7 mouse cellular contexts compared by ENCODE assay signal in genomic region chr8:124661781-124662180, GRCm38 (mm10). TPM values are rescaled to one million over a fixed set of nuclear protein-coding genes. Genes with fewer than 3 reads are reported as not detected.
DNase-seq lines count a peak whose midpoint lies in the region; ATAC-seq lines count a peak whose summit lies in the region.

No protein-coding gene starts in this region.

- no peak for ATAC-seq in neural tube, embryonic 11.5 days (ENCODE audit: insufficient read depth, low FRiP score, low TSS enrichment)
- ATAC-seq in forebrain, embryonic 11.5 days (replicated peaks; ENCODE audit: low FRiP score) = no peak
- no peak for ATAC-seq in intestine, embryonic 15.5 days
- no peak for ATAC-seq in midbrain, embryonic 15.5 days (replicated peaks)

- H3K4me1 ChIP-seq in neural tube, embryonic 11.5 days (ENCODE audit: control insufficient read depth, insufficient read depth, low read length) = peaks cover 12% of the 10 kb centered on the region; the same call in 1 of the 2 replicates
- H3K4me1 ChIP-seq in forebrain, embryonic 11.5 days (replicated peaks; ENCODE audit: control insufficient read depth, insufficient read depth, low read length) = peaks cover 5% of the 10 kb centered on the region
- peaks cover 40% of the 10 kb centered on the region for H3K4me1 ChIP-seq in intestine, embryonic 15.5 days (replicated peaks)
- H3K4me1 ChIP-seq in midbrain, embryonic 15.5 days = peaks cover 50% of the 10 kb centered on the region

- no peaks in the 10 kb centered on the region for H3K9me3 ChIP-seq in neural tube, embryonic 11.5 days (ENCODE audit: control insufficient read depth, low read length)
- no peaks in the 10 kb centered on the region for H3K9me3 ChIP-seq in forebrain, embryonic 11.5 days (ENCODE audit: control insufficient read depth, low read length)
- H3K9me3 ChIP-seq in intestine, embryonic 15.5 days = no peaks in the 10 kb centered on the region
- no peaks in the 10 kb centered on the region for H3K9me3 ChIP-seq in midbrain, embryonic 15.5 days

- DNase-seq in neural tube, embryonic 11.5 days (ENCODE audit: low spot score) = no peak
- DNase-seq in neural tube, embryonic 10.5 days (ENCODE audit: extremely low spot score, low spot score) = no peak
- DNase-seq in forebrain, embryonic 11.5 days (ENCODE audit: low spot score) = no peak
- DNase-seq in adrenal gland, postnatal 25 days = no peak
- no peak for DNase-seq in ovary, postnatal 14 days (ENCODE audit: low spot score)

- H3K27ac ChIP-seq in neural tube, embryonic 11.5 days (ENCODE audit: low read depth, low read length) = no peak overlapping the region
- H3K27ac ChIP-seq in forebrain, embryonic 11.5 days (ENCODE audit: low read depth, low read length) = no peak overlapping the region
- no peak overlapping the region for H3K27ac ChIP-seq in intestine, embryonic 15.5 days
- no peak overlapping the region for H3K27ac ChIP-seq in midbrain, embryonic 15.5 days

- WGBS in neural tube, embryonic 11.5 days = 49% methylated on average over 9 of the region's 9 CpGs
- 63% methylated on average over 9 of the region's 9 CpGs for WGBS in forebrain, embryonic 11.5 days
- WGBS in intestine, embryonic 15.5 days = 20% methylated on average over 9 of the region's 9 CpGs
- WGBS in midbrain, embryonic 15.5 days = 57% methylated on average over 9 of the region's 9 CpGs

- H3K9ac ChIP-seq in neural tube, embryonic 11.5 days (ENCODE audit: low read length) = peak overlapping the region; percentile 84
- peak overlapping the region; percentile 89; the same call in 1 of the 2 replicates for H3K9ac ChIP-seq in forebrain, embryonic 11.5 days (ENCODE audit: low read length)
- H3K9ac ChIP-seq in intestine, embryonic 15.5 days = peak overlapping the region; percentile 89
- peak overlapping the region; percentile 92 for H3K9ac ChIP-seq in midbrain, embryonic 15.5 days

- no peaks in the 10 kb centered on the region for H3K36me3 ChIP-seq in neural tube, embryonic 11.5 days (ENCODE audit: control insufficient read depth, insufficient read depth, low read length)
- no peaks in the 10 kb centered on the region for H3K36me3 ChIP-seq in forebrain, embryonic 11.5 days (ENCODE audit: control insufficient read depth, insufficient read depth, low read length)
- no peaks in the 10 kb centered on the region for H3K36me3 ChIP-seq in intestine, embryonic 15.5 days
- H3K36me3 ChIP-seq in midbrain, embryonic 15.5 days (replicated peaks) = no peaks in the 10 kb centered on the region

- H3K4me3 ChIP-seq in neural tube, embryonic 11.5 days (ENCODE audit: low read depth, low read length) = peak overlapping the region; percentile 76
- peak overlapping the region; percentile 79 for H3K4me3 ChIP-seq in forebrain, embryonic 11.5 days (ENCODE audit: low read depth, low read length)
- H3K4me3 ChIP-seq in intestine, embryonic 15.5 days (replicated peaks) = peak overlapping the region; percentile 82
- peak overlapping the region; percentile 97 for H3K4me3 ChIP-seq in midbrain, embryonic 15.5 days

- no peaks in the 10 kb centered on the region for H3K27me3 ChIP-seq in neural tube, embryonic 11.5 days (ENCODE audit: control insufficient read depth, insufficient read depth, low read length)
- H3K27me3 ChIP-seq in forebrain, embryonic 11.5 days (ENCODE audit: control insufficient read depth, insufficient read depth, low read length) = no peaks in the 10 kb centered on the region
- H3K27me3 ChIP-seq in intestine, embryonic 15.5 days (replicated peaks) = no peaks in the 10 kb centered on the region
- H3K27me3 ChIP-seq in midbrain, embryonic 15.5 days (replicated peaks) = no peaks in the 10 kb centered on the region

- H3K4me2 ChIP-seq in neural tube, embryonic 11.5 days (ENCODE audit: low read depth) = peak overlapping the region; percentile 77
- peak overlapping the region; percentile 93 for H3K4me2 ChIP-seq in forebrain, embryonic 11.5 days (ENCODE audit: low read depth, low read length, severe bottlenecking)
- H3K4me2 ChIP-seq in intestine, embryonic 15.5 days (replicated peaks) = peak overlapping the region; percentile 74
- peak overlapping the region; percentile 55 for H3K4me2 ChIP-seq in midbrain, embryonic 15.5 days

RNA-seq across cellular contexts. Expression of gene 2310022B05Rik, which starts 1.4 kb away (rescaled TPM):
- polyA plus RNA-seq in neural tube, embryonic 11.5 days (2014; fragmentation: Nextera tagmentation; extraction: Ambion mirVana) = 33.0 and 34.3 TPM in 2 replicates
- polyA plus RNA-seq in forebrain, embryonic 11.5 days (2014; fragmentation: Nextera tagmentation; extraction: Ambion mirVana) = 23.5 and 26.6 TPM in 2 replicates
- 24.4 TPM in 2 replicates for polyA plus RNA-seq in intestine, embryonic 15.5 days (2015; fragmentation: Nextera tagmentation; extraction: Ambion mirVana)
- 21.8 and 23.6 TPM in 2 replicates for polyA plus RNA-seq in midbrain, embryonic 15.5 days (2015; fragmentation: Nextera tagmentation; extraction: Ambion mirVana)
- total RNA-seq in adrenal gland, postnatal 25 days (2021) = 41.0 and 46.1 TPM in 2 replicates
